Mouse (Mus musculus) small intestine, adult 2 months (tissue): ENCODE results near the gene Gm20388. TPM values are rescaled to one million over a fixed set of nuclear protein-coding genes. Genes with fewer than 3 reads are reported as not detected.

Experiments used
- H3K27ac ChIP-seq: fragments of 200-500 bp; 2 replicates; pipeline ENCODE4 v1.5.1; 2012; ENCODE audit warnings: low read depth, low read length, control low read depth, inconsistent platforms; ENCODE audit not compliant: insufficient read depth
- H3K27me3 ChIP-seq: fragments of 200-500 bp; 2 replicates; pipeline ENCODE4 v1.6.1; 2012; ENCODE audit warnings: mild to moderate bottlenecking, moderate library complexity, low read length, inconsistent platforms; ENCODE audit not compliant: control insufficient read depth, insufficient read depth
- H3K36me3 ChIP-seq: fragments of 200-500 bp; 2 replicates; pipeline ENCODE4 v1.6.1; 2012; ENCODE audit warnings: mild to moderate bottlenecking, low read length, control low read depth, inconsistent platforms; ENCODE audit not compliant: control insufficient read depth, insufficient read depth
- H3K4me1 ChIP-seq: fragments of 200-500 bp; 2 replicates; pipeline ENCODE4 v1.6.1; 2012; ENCODE audit warnings: low read length, inconsistent platforms, mixed read lengths; ENCODE audit not compliant: control insufficient read depth, insufficient read depth, insufficient read length
- H3K4me3 ChIP-seq: fragments of 200-500 bp; 2 replicates; pipeline ENCODE4 v1.5.1; 2012; ENCODE audit warnings: low read depth, mild to moderate bottlenecking, control low read depth, inconsistent platforms, low read length, moderate library complexity
- CTCF ChIP-seq: fragments of 200-500 bp; IDR thresholded peaks from 2 replicates; pipeline ENCODE4 v1.5.1; 2012; ENCODE audit warnings: low read depth, mild to moderate bottlenecking, control low read depth, inconsistent platforms, low read length, moderate library complexity, mixed read lengths; ENCODE audit not compliant: insufficient replicate concordance, insufficient read length; ENCODE audit errors: extremely low read depth
- POLR2A ChIP-seq: fragments of 200-500 bp; IDR thresholded peaks from 2 replicates; pipeline ENCODE4 v1.6.1; 2012; ENCODE audit warnings: low read depth, mild to moderate bottlenecking, control low read depth, inconsistent platforms, low read length, moderate library complexity
- WGBS: fragments of 180-500 bp; shearing (Covaris S2); methylation state at CpG from one replicate; pipeline ENCODE4 v1.1.7; 2018; 5-methylcytosine and 5-hydroxymethylcytosine counted together
- polyA plus RNA-seq: library from polyadenylated mRNA; depleted of rRNA; stranded (reverse); fragments of >200 nt; gene quantifications from 2 replicates; pipeline ENCODE4 v1.2.3, GENCODE M21; 2012

Gene Gm20388
- polyA plus RNA-seq, 1 experiment: 37.3 TPM

GRCm38 (mm10) chr8:121874031-121874430, 1963.4 kb downstream of the Gm20388 start:
- no peaks in the 10 kb centered on the region for H3K27me3 ChIP-seq
- H3K27ac ChIP-seq: no peak overlapping the region
- H3K4me1 ChIP-seq: no peaks in the 10 kb centered on the region
- whole genome bisulfite sequencing: 48% methylated on average over 9 of the region's 9 CpGs
- peak; percentile 68 for TF ChIP-seq CTCF
- TF ChIP-seq POLR2A: no peak
- H3K36me3 ChIP-seq: no peaks in the 10 kb centered on the region
- H3K4me3 ChIP-seq: no peak overlapping the region

GRCm38 (mm10) chr8:121875045-121875444, 1964.4 kb downstream of the Gm20388 start:
- WGBS: 78% methylated on average over 3 of the region's 3 CpGs
- Histone ChIP-seq H3K27ac (no peak overlapping the region), H3K27me3 (no peaks in the 10 kb centered on the region), H3K36me3 (no peaks in the 10 kb centered on the region), H3K4me1 (no peaks in the 10 kb centered on the region), H3K4me3 (no peak overlapping the region)
- no peak for TF ChIP-seq CTCF
- no peak for TF ChIP-seq POLR2A

- Histone ChIP-seq H3K27me3 (no peaks in the 10 kb centered on the region), H3K27ac (no peak overlapping the region), H3K4me3 (no peak overlapping the region), H3K4me1 (no peaks in the 10 kb centered on the region), H3K36me3 (no peaks in the 10 kb centered on the region)
- TF ChIP-seq CTCF: no peak
- TF ChIP-seq POLR2A: no peak
- 76% methylated on average over 9 of the region's 9 CpGs for WGBS
These were observed 1964.9 kb downstream of the Gm20388 start for GRCm38 (mm10) chr8:121875517-121875916.

- Histone ChIP-seq H3K4me3 (no peak overlapping the region), H3K4me1 (no peaks in the 10 kb centered on the region), H3K27ac (no peak overlapping the region), H3K27me3 (no peaks in the 10 kb centered on the region), H3K36me3 (0 out of 2 replicates have a peak, but pooled peaks cover under 1% of the 10 kb centered on the region)
- TF ChIP-seq CTCF (no peak), POLR2A (no peak)
- WGBS: 25% methylated on average over 5 of the region's 5 CpGs
These were observed 1966.6 kb downstream of the Gm20388 start for GRCm38 (mm10) chr8:121877212-121877611.

GRCm38 (mm10) chr8:121877828-121878480, 1967.3 kb downstream of the Gm20388 start:
- no peak overlapping the region for H3K4me3 ChIP-seq
- H3K27ac ChIP-seq: no peak overlapping the region
- no peaks in the 10 kb centered on the region for H3K27me3 ChIP-seq
- H3K36me3 ChIP-seq: peaks cover 7% of the 10 kb centered on the region; the same call in 1 of the 2 replicates
- 68% methylated on average over 7 of the region's 7 CpGs for WGBS
- H3K4me1 ChIP-seq: no peaks in the 10 kb centered on the region
- TF ChIP-seq CTCF: no peak
- no peak for TF ChIP-seq POLR2A

- Histone ChIP-seq H3K27me3 (no peaks in the 10 kb centered on the region), H3K36me3 (peaks cover 18% of the 10 kb centered on the region; the same call in 1 of the 2 replicates), H3K27ac (no peak overlapping the region), H3K4me3 (no peak overlapping the region), H3K4me1 (no peaks in the 10 kb centered on the region)
- TF ChIP-seq POLR2A (no peak), CTCF (no peak)
- 90% methylated on average over 3 of the region's 3 CpGs for WGBS
These were observed 1969.1 kb downstream of the Gm20388 start for GRCm38 (mm10) chr8:121879712-121880111.

- Histone ChIP-seq H3K27me3 (no peaks in the 10 kb centered on the region), H3K4me3 (no peak overlapping the region), H3K27ac (no peak overlapping the region), H3K4me1 (no peaks in the 10 kb centered on the region), H3K36me3 (peaks cover 18% of the 10 kb centered on the region; the same call in 1 of the 2 replicates)
- TF ChIP-seq POLR2A (no peak), CTCF (no peak)
- WGBS: 88% methylated on average over 1 of the region's 1 CpGs
These were observed 1970.2 kb downstream of the Gm20388 start for GRCm38 (mm10) chr8:121880818-121881217.

- 86% methylated on average over 5 of the region's 5 CpGs for WGBS
- H3K36me3 ChIP-seq: peaks cover 22% of the 10 kb centered on the region
- H3K27me3 ChIP-seq: no peaks in the 10 kb centered on the region
- no peak overlapping the region for H3K27ac ChIP-seq
- TF ChIP-seq CTCF (no peak), POLR2A (no peak)
- no peaks in the 10 kb centered on the region for H3K4me1 ChIP-seq
- H3K4me3 ChIP-seq: no peak overlapping the region
These were observed 1971.3 kb downstream of the Gm20388 start for GRCm38 (mm10) chr8:121881921-121882320.
